Mouse (Mus musculus) adrenal gland, adult 18-20 months (tissue): ENCODE measurements around the gene Wdtc1. TPM values are rescaled to one million over a fixed set of nuclear protein-coding genes. Genes with fewer than 3 reads are reported as not detected.

ENCODE experiments used
- DNase-seq, 2 experiments: peaks; one replicate each; pipeline ENCODE4 v3.0.0; 2021 to 2022; ENCODE audit warnings: low spot score in 2 of 2
- total RNA-seq, 2 experiments: library from RNA; stranded (reverse); gene quantifications; 1 replicate in 1 of 2; 2 replicates in 1 of 2; pipeline ENCODE4 v1.2.3; 2021

Gene Wdtc1
- total RNA-seq, 2 experiments from 2014 or later, result 57.6 to 63.6 TPM

DNA sequence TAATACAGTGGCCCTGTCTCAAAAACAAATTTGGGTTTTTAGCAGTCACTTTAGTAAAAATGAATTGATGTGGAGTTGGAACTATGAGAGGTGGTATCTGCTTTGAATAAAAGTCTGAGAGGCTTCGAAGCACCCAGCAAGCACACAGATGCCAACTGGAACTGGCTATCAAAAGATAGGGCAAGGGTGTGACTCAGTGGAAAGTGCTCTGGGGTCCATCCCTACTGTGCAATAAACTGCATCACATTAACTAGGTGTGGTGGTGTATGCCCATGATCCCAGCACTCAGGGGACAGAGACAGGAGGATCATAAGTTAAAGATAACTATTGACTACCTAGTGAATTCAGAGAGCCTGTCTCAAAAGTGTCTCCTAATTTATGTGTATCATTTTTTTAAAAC, 62.0 kb downstream of the Wdtc1 start:
- no peak for DNase-seq

DNA sequence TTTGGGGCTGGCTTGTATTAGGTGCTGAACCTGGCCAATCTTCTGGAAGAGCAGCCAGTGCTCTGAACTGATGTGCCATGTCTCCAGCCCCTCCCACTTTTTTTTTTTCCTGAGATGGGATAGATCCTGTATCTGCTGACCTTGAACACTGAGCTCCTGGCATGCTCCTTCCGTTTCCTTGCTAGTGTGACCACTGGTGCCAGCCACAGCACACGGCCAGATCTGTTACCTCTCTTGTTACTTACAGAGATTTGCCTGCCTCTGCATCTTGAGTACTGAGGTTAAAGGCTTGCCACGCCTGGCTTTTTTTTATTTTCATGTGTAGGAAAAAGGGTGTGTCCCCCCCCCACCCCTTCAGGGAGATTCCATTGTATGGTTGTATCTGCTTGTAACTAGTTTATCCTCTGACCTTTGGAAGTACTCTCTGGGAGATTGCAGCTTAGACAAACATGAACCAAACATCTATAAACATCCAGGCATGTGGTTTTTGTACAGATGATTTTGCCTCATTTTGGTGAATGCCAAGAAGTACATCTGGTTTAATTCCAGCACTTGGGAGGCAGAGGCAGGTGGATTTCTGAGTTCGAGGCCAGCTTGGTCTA, 66.7 kb downstream of the Wdtc1 start:
- DNase-seq, result no peak

DNA sequence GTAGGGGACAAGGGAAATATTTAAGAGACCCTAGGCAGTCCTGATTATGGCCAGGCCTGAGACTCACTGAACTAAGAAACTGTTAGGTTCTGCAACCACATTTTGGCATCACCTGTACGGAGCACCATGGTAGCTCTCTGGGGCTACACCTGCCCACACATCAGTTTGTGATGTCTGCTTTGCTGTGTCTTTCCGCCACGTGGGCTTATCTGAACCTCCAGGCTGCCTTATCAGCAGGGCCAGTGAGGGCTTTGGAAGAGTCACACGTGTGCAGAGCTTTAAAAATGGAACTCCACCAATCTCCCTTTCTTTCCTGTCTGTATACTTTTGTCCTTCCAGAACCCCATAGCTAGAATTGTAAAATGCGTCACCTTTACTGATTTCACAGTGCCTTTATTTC, 67.3 kb downstream of the Wdtc1 start:
- no peak for DNase-seq

DNA sequence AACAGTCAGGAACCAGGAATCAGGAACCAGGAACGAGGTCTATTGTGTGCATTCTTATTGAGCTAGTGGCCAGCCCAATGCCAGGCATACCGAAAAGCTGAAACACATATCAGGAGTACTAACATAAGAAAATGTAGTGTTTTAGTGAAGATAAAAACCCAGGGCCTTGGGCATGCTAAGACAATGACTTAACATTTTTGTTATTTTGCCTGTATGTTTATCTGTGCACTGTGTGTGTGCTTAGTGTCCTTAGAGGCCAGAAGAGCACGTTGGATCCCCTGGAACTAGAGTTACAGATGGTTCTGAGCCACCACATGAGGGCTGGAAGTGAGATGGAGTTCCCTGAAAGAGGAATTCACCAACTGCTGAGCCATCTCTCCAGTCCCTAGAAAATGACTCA, 68.0 kb downstream of the Wdtc1 start:
- DNase-seq, result no peak

DNA sequence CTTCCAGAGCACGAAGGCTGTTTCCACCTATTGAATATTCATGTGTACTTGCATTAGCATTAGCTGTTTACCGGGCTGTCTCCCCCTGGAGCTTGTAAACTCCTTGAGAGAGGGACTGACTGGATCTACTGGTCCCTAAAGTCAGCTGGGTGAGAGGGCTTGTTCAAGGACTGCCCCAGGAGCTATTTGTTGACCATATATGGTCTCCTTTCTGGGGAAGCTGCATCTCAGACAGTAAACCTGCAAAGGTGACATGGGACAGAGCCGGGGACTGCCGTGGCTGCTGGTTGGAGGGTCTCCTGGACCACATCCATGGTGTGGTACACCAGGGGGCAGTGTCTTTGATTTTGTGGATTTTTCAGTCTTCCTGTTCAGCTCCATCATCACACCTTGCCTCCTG, 70.6 kb downstream of the Wdtc1 start:
- no peak for DNase-seq

DNA sequence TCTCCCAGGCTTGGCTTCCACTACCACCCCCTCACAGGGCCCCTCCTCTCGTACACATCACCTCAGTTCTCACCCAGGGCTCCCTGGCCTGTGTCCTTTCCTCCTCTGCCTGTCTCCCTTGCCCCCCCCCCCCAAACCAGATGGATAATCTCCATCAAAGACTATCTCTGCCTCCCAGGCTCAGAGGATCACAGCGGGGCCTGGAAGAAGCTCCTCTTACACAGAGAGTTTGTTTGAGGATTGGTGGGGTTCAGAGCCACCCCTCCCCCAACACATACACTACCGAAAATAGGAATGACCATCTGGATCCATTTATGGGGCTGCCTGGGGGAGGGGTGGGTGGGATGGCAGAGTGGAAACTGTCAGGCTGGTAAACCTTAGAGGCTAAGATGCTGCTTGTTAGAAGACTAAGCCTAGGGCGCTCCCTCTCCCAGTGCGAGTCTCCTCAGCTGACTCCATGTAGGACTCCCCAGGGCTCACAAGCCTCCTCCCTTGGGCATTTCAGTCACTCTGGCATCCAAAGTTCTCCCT, 71.3 kb downstream of the Wdtc1 start:
- DNase-seq, result no peak

DNA sequence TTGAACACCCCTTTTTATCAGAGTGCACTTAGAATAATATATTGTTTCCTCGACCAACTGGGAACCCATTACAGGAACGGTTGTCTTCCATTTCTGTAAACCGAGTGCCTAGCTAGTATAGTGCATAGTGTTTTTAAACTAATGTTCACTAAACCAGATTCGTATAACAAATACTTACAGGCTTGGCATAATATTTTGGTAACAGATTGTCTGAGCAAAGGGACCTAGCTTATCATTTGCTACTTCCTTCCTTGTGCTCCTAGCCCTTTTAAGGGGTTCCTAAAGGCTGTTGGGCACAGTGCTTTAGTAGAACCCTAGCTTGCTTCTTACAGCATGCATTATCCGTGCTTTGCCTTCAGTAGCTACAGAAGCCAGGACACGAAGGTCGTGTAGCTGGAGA, 71.8 kb downstream of the Wdtc1 start:
- DNase-seq, result no peak

DNA sequence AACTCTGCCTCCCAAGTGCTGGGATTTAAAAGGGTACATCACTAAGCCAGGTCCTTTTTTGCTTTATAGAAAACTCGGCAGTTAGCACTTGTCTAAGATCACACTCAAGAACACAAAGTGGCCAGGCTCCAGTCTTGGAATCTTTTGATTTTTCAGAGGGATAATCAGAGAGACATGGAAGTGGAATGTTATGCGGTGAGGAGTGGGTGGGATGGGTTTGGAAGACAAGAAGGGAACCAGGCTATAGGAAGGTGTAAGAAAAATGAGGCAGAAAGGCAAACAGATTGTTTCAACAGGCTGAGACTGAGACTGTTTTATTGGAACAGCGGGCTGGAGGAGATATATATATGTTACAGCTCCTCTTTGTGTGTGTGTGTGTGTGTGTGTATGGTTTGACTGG, 74.8 kb downstream of the Wdtc1 start:
- DNase-seq, result no peak

DNA sequence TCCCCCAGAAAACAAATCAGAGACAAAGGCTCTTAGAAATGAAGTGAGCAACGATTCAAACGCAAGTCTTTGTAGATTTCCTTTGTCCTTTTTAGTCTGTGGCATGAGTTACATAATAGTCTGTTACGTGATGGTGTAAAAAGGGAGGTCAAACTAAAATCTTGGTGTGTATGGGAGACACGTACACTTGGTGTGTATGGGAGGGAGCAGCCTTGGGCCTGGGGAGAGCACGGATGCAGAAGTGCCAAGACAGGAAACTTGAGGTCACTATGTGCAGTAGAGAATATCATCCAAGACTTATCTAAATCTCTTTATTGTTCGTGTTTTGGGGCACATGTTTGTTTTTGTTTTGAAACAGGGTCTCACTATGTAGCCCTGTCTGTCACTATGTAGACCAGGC, 75.2 kb downstream of the Wdtc1 start:
- no peak for DNase-seq

DNA sequence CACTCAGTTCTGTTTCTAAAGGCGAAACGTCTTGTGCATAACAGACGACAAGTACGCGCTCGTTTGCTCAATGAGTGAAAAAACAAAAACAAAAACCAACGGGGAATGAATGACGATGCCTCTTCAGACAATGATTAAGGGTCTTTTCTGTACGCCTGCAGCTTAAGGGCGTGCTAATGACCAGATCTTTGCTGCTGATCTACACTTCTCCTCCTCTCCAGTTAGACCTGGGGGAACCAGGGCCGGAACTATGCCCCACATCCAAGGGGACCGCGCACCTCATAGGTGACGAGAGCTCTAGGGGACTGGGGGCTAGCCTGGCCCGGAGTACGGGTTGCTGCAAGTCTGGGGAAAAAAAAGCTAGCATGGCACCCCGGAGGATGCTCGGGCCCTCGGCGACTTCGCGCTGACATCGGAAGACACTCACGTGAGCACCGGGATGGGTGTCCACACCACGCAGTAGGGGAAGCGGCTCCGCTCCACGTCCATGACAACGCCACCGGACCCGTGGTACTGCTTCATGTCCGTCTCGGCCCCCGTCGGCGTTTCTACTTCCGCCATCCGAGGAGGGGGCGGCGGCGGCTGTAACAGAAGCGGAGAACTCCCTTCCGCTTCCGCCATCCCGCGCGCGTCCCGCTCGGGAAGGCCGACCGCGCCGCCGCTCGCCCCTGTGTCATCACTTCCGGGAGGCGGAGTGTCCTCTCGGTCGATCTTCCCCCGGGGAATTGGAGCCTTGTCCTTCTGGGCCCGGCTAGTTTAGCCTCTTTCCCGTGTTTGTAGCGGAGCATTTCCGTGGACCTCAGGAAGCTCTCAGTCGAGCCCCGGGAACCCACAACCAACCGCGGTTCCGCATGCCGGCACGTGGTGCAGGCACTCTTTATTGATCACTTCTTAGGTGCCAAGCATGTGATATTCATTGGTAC, 75.9 kb downstream of the Wdtc1 start, which contains the start of gene Tmem222:
Tmem222 (minus strand) TSS at position 689 of the 923 bp plus-strand sequence.
- peak; percentile 94 to 96 for DNase-seq

DNA sequence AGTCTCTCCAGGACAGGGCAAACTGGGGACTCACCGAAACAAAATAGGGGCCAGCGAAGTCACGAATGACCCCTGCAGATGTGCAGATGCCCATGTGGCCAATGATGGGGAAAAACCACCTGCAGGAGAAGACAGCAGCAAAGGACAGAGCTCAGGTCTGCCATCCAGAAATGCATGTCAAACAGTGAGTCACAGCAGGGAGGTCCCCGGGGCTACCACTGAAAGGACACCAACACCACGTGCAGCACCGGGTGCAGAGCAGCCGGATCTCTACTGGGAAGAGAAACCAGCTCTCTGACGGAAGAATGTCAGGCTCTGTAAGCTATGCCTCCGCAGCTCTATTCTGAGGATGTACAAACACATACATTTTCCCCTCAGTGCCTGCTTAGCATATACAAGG, 82.4 kb downstream of the Wdtc1 start:
- no peak for DNase-seq

DNA sequence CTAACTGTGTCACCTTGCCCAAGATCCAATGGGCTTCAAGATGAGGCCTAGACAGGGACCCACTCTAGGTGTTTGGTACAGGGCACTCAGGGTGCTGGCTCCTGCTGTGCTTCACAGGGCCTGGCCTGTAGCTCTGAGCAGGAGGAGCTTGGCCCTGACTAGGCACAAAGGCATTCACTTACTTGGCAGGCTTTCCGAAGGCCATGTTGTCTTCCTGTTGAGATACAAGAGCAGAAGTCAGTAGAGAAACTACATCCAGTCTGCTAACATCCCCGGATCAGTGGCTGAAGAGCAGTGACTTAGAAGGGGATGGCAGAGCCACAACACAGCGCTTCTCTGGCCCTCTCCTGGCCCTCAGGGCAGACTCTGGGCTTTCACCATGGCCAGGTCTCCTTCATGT, 83.7 kb downstream of the Wdtc1 start:
- peak in 1 of 2 experiments; percentile 54 for DNase-seq

DNA sequence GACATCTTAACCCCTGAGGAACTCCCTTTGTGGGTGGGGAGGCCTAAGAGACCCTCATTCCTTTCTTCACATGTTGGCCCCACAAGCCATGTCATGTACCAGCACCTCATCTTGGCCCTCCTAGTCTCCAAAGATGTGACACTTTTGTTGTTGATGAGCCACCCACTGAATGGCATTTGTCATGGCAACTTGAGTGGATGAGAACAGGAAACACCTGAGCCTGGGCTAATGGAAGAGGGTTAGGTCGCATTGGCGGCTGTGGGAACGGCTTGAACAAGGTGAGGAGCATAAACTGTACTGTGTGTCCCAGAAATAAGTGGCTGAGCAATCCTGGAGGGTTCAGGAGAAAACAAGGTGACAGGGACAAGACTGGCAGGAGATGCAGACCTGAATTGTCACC, 84.3 kb downstream of the Wdtc1 start:
- DNase-seq, result no peak

DNA sequence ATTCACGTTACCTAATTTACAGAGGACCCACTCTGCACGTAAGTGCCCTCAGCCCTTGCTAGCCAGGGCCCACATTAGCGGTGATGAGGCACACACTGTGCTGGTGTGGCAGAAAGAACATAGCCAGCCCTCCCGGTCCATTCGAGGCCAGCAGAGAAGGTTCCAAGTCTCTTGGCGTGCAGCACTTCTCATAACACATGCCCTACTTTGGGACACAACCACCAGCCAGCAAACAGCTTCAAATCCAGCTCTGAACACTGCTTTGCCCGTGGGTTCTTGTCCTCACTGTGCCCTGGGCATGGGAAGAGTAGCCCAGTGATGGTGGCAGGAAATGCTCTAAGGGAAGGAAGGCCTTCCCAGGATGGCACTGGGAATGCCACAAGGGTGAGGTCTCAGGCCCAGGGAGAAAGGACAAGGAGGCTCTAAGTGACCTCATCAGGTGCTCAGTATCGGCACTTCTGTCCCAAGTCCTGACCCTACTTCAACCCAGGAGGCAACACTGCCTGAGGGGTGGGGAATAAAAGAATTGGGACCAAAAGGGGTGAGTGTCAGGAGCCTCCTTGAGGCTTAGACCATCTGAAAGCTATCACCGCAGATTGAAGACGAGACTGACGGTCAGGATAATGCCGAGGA, 86.9 kb downstream of the Wdtc1 start:
- DNase-seq, result no peak

DNA sequence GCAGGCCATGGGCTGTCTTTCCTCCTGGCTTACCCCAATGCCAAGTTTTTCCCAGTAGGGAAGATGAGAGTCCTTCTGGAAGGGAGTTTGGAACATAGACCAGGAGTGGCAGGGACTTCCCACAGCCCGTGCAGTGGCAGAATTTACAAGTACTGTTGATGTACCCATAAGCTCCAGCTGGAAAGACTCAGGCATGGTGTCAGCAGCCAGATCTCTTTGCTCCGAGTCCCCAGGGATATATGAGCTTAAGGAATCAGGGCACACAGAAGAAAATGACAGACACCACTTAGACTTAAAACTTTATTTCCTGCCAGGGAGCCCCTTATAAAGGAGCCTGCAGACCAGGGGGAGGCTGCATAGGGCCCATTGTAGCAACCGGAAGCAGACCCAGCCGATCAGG, 87.5 kb downstream of the Wdtc1 start:
- DNase-seq, result no peak

DNA sequence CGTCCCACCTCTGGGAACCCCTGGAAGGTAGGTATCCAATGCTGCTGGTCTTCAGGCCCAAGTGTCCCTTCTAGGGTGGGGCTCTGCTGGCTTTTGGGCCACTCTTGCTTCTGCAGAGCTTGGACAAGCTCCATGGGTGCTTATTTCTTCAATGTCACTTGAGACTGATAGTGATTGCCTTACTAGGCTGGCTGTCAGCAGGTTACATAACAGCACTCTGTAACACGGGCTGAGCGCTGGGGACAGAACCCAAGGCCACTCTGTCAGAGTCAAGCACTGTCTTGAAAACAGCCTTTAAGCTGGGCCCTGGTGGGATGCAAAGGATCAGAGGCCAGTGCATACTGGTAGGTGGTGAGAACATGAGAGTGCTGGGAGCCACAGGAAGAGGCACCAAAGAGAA, 88.0 kb downstream of the Wdtc1 start:
- DNase-seq, result no peak

DNA sequence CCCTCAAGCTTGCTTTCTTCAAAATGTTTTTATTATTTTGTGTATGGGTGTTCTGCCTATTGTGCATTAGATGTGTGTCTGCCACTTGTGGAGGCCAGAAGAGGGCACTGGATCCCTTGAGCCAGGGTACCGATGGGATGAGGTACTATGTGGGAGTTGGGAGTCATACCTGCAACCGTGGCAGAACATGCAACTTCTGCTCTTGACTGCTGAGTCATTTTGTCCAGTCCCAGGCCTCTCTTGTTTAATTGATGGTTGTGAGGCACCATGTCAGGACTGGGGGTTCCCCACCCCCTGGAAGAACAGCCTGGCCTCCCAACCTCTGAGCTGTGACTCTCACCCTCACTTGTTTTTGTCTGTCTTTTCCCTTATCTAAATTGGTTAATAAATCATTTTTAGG, 88.7 kb downstream of the Wdtc1 start:
- DNase-seq, result no peak

DNA sequence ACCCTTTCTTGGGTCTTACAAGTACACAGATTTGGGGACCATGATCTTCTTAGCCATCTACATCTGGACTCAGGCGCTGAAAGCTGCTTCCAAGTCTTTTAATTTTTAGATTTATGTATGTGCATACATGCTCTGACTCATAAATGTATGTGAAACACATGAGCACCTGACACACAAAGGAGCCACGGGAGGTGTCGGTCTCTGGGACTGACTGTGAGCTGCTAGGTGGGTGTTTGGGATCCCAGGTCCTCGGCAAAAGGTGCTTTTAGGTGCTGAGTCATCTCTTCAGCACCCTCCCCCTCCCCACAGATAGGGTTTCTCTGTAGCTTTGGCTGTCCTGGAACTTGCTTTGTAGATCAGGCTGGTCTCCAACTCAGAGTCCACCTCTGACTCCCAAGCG, 89.5 kb downstream of the Wdtc1 start:
- no peak for DNase-seq

DNA sequence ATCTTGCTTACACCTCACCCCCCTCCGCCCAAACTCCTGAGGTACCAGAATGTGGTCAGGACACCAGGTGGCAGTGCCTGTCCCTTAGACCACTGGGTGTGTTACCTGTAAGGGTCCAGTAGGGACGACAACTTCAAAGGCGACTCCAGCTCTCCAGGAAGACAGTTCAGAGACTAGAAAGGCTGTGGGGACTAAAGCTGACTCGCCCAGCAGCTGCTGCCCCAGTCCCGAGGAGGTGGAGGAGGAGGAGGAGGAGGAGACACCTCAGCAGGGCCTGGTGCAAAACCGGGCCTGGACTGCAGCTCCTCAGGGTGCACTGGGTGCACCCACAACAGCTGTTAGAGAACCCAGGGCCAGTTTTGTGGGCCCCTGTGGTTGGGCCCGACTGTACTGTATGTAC, 90.4 kb downstream of the Wdtc1 start, which contains the start of gene Sytl1:
Sytl1 (minus strand) TSS at position 232 of the 400 bp plus-strand sequence.
- DNase-seq, result no peak

DNA sequence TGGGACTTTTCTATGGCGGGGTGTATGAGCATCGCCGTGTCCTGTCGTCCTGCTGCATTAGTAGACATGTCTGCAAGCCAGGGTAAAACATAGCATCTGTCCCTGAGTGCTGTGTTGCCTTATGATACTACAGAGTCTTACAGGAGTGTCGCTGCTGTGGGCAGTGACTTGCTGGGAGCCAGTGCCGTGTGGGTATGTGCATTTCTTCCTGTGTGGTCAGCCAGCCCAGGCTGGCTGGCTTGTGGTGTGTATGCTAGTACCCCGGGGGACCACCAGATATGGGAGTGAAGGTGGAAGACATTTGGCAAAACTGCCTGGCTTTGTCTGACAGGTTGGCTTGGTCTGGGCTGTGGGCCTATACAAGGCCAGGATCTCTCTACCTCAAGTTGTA, 90.9 kb downstream of the Wdtc1 start:
- DNase-seq, result no peak

DNA sequence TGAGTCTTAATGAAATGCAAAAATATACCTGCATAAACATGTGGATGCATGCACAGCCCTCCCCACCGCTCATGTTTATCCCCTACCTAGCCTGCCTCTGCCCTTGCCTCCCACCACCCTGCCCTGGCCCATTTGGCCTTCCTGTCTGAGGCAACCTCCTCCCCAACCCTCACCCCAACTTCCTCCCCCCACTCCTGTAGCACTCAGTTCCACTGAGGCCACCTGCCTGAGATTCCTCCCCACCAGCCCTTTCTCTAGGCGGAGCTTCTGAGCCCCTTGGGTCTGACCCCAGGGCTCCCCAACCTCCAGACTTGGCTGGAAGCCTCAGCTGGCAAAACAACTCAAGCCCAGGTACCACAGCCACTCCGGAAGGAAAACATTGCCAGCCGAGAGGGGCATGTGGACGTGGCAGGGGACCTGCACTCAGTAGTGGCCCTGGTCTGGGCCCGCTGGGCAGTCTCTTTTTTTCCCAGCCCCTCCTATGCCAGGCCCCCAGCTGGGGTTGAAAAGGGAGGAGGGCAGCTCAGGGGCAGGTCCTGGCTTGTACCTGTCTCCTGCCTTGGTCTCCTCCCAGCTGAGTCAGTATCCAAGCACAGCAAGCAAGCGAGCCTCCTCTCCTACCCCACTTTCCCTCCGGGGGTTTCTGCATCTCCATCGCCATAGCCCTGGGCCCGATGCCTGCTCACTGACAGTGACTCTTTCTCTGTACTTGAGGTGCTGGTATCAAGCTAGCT, 91.5 kb downstream of the Wdtc1 start:
- DNase-seq, result no peak
